Mouse (Mus musculus): ENCODE results near the gene Usp46.
A peak's percentile ranks its signal among the peaks of the same experiment; 100 is the strongest.

Usp46 gene

GRCm38 (mm10) chr5:74067346-74067745 is 885 bp downstream of the Usp46 start:
- DNase-seq: no peak

DNA sequence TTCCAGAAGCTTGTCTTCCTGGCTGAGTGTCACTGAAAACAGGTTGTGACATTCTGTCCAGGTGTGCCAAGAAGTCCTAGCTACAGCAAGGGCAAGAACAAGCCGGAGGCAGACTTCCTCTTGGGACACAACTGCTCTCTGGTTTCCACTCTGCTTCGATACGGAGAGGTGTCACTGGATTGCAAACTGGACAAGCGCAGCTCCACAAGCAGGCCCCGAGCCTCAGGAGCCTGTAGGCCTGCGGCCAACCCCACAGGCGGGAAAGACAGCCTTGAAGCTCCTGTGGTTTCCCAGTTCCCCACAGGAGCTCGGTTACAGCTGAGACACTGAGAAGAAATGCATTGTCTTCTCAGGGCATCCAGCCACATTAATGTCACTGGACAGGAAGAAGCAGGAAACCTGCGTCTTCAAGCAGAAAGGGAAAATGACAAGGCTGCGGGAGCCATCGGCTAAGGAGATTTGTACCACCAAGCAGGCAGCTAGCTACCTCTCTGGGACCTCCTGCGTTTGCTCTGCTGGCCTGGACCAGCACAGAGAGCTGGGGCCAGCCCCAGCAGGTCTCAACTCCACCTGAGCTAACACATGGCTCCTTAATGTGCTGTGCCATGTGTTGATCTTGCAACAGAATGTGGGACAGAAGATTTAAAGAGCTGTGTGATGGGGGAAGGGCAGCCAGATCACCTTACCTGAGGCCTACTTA is 1.7 kb downstream of the Usp46 start:
- peak; percentile 66 for DNase-seq

DNA sequence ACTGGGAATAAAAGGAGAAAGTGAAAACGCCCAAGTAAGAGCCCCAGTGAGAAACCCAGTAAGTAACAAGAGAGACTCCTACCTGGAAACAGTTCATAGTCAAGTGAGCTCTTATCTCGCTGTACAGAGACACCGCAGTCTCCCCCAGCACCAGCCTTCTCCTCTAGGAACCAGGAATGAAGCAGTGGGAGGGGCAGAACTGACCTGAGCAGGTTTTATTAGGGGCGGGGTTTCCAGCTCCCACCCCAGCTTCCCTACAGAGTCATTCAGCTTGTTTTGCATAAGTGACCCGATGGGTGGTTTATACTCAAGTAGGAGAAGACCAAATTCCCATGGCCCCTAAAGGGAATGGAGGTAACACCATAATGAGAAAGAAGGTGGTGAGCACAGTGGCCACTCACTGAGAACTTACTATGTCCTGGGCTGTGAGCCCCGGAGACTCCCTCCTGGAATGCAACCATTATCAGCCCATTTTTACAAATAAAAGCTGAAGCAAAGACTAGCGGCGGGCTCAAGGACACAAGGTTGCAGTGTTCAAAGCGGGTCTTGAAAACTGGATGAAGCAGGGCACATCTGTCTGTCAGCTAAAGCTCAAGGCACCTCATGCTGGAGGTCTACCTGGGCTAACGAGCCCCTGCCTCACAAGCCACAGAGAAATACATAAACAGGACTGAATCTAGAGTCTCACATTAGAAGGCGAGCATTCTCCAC is 2.5 kb downstream of the Usp46 start:
- DNase-seq: no peak

DNA sequence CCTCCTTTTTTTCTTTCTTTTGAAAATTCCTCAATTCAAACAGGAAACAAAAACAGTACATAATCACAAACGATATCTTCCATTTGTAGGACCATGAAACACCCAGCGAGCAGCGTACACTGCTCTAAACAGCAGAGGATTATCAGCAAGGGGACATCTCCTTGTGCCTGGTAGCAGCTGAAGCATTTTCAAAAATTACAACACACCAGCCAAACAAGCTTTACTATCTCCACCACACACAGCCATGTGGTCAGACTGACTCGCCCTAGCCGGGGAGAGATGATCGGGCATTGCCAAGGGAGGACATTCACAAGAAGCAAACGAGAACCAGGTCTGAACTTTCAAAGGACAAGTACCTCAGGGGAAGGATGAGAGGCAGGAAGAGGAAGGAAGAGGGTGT is 3.4 kb downstream of the Usp46 start:
- DNase-seq: no peak

GRCm38 (mm10) chr5:74063226-74063747 is 4.9 kb downstream of the Usp46 start:
- DNase-seq: no peak

DNA sequence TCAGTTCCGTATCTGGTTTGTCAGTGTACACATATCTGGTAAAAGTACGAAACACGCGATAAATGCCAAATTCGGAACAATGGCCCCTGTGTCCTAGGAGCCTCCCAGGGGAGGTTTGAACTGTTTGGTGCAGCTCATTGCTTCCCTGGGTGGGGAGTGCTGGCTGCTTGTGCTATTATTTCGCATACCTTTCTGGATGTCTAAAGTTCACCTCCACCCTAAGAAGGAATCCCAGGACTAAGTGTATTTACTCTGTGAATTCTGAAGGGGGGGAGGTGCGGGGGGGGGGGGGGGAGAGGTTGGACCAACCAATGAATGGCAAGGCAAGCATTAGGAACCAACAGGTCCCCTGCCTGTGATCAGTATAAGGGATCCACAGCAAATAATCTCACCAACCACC is 6.0 kb downstream of the Usp46 start:
- DNase-seq: no peak

GRCm38 (mm10) chr5:74061408-74062047 is 6.7 kb downstream of the Usp46 start:
- DNase-seq: peak; percentile 53

DNA sequence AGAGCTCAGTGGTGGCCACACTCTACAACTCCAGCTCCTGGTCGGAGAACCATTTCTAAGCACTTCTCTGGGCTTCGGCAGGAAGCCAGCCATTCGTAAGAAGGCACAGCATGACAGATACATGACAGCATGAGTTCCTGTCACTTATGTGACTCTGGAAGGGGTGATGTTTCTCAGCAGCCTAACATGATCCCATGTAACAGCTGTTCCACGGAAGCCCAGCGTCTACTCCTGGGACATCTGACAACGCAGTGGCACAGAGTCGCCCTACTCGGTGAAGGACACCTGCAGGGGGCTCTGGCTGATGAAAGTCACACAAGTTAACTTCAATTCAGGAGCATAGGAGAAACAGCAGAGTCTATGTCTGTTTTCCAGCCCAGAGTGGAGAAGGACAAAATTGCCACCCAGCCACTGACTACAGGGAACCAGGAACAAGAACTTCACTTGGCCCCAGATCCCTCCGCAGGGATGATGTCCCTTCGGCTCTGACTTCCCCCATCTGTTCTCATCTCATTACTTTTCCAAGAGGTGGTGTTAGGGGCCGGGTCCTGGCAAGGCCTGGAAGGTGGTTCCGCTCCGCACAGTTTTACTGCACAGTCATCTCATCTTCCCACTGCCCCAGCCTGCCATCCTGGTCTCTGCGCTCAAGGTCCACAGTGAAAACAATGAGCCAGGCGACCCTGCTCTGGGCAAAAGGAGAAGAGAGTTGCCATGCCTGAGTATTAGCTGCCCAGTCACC is 15.9 kb downstream of the Usp46 start:
- DNase-seq: no peak

GRCm38 (mm10) chr5:74051394-74052170 is 16.6 kb downstream of the Usp46 start:
- DNase-seq: peak; percentile 53

DNA sequence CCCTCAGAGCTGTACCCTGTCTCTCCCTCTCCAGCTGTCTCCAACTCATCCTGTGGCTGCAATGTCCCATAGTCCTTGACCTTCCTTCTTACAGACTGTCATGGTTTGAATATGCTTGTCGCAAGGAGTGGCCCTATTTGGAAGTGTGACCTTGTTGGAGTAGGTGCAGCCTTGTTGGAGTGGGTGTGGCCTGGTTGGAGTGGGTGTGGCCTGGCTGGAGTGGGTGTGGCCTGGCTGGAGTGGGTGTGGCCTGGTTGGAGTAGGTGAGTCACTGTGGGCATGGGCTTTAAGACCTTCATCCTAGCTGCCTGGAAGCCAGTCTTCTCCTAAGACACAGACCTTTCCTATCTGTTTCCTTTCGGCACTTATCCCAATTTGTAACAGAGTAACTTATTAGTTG is 17.3 kb downstream of the Usp46 start:
- no peak for DNase-seq

DNA sequence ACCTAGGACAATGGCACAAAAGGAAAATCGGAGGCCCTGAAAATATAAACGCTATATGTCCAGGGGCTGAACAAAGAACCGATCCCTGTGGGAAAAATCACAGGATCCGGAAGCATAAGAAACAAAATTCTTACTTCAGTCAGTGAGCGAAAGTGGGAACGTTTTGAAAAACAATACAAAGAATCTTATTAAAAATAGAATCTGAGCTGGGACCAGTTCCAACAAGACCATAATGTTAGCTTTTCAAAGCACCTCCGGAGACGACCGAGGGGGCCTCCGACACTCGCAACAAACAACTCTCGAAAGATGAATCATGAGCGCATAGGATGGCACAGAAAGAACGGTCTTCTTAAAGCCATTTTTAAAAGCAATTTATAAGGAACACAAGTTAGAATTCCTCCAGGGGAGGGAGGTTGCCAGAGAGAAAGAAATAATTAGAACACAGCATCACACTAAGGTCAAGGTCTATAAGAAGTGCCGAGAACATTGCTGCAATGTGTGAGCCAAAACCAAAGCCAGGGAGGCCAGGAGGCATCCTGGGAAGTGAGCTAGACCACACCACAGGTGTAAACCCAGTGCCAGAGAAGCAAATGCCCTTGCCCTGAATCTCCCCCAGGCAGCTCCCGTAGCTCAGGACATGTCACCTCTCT is 19.3 kb downstream of the Usp46 start:
- DNase-seq: peak; percentile 51

- no peak for DNase-seq
Observed at GRCm38 (mm10) chr5:74044591-74044990, 23.6 kb downstream of the Usp46 start.

GRCm38 (mm10) chr5:74042796-74043340 is 25.4 kb downstream of the Usp46 start:
- no peak for DNase-seq

GRCm38 (mm10) chr5:74040541-74040940 is 27.7 kb downstream of the Usp46 start:
- no peak for DNase-seq

DNA sequence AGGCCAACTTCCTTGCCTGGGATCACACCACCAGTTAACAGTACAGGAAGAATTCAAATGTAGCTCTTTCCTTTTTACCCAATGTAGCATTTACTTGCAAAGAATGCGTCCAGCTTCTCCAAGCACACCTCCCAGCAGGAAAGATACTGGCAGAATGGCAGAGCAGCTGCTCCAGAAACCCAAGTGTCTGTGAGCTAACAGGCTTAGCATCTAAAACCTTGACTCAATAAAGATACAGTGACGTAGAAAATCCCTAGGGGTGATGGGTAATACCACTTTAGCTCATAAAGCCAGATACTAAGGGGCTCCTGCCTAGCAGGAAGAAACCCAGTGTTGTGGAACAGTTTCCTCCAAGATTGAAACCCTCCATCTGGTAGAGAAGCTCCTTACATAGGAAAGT is 32.8 kb downstream of the Usp46 start:
- DNase-seq: no peak

DNA sequence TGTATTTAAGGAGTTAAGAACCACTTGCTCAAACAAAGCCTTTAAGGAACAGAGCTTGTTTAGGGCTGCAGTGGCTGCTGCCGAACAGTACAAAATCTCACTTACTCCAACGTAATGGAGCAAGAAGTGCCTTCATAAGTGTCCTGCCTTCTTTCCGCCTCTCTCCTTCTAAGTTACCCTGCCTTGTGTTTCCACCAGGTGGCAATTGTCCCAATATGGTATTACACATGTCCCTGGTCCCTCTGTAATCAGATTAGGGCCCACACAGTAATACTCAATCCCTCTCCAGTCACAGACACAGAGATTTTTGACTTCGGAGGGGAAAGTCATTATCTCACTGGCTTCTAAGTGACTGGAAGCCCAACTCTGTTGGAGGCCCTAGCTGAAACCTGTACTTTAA is 34.1 kb downstream of the Usp46 start:
- no peak for DNase-seq

GRCm38 (mm10) chr5:74029787-74030186 is 38.4 kb downstream of the Usp46 start:
- no peak for DNase-seq

- no peak for DNase-seq
Observed at GRCm38 (mm10) chr5:74028691-74029479, 39.3 kb downstream of the Usp46 start.

DNA sequence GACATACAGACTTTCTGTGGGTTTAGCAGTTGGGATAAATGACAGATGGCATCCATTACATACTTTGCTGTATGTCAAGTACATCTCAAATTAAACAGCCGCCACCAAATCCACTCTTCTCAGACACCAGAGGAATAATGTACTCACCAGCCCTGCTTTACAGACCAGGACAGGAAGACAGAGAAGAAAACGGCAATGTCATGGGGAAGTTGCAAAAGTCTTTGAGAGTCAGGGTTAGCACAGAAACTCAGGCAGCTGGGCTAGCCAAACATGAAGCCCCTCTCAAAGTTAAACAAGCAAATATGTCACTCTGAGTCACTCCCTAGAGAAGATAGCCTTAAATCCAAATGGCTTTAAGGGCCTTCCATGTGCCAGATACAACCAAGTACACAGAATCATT is 40.0 kb downstream of the Usp46 start:
- no peak for DNase-seq

GRCm38 (mm10) chr5:74020506-74020905 is 47.7 kb downstream of the Usp46 start:
- DNase-seq: no peak

Measured in cerebellum, adult 8-10 months (tissue).